Mouse (Mus musculus): Measurements from ENCODE around the gene Rhou. TPM values are rescaled to one million over a fixed set of nuclear protein-coding genes. Genes with fewer than 3 reads are reported as not detected.
A peak's percentile ranks its signal among the peaks of the same experiment; 100 is the strongest.

Rhou gene
- total RNA-seq, 4 experiments from 2014 or later = 46.1 to 56.0 (median 49.3) TPM

GRCm38 (mm10) chr8:123692165-123692962 is 38.6 kb downstream of the Rhou start:
- no peak for DNase-seq (ENCODE audit: low spot score in 2 of 2)

- no peak for DNase-seq (ENCODE audit: low spot score in 2 of 2)
Observed at GRCm38 (mm10) chr8:123696167-123696566, 42.4 kb downstream of the Rhou start.

DNA sequence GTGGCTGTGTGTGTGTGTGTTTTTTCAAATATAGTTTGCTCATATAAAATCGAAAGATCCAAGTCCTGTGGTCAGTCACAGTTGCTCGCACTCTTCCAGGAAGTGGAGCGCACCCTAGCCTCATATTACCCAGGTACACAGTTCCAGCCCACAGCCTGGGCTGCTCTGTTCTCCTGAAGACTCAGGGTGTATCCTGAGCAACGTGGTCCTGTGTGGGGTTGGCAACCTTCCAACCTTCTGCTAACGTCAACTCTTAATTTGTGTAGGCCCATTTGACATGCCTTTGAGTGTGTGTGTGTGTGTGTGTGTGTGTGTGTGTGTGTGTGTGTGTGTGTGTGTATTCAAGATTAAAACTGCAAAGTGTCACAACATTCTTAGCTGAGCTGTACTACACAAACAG is 43.6 kb downstream of the Rhou start:
- no peak for DNase-seq (ENCODE audit: low spot score in 2 of 2)

GRCm38 (mm10) chr8:123700399-123701070 is 46.8 kb downstream of the Rhou start:
- DNase-seq (ENCODE audit: low spot score in 2 of 2) = no peak

- no peak for DNase-seq (ENCODE audit: low spot score in 2 of 2)
Observed at GRCm38 (mm10) chr8:123701952-123702587, 48.3 kb downstream of the Rhou start.

- no peak for DNase-seq (ENCODE audit: low spot score in 2 of 2)
Observed at GRCm38 (mm10) chr8:123705376-123705775, 51.6 kb downstream of the Rhou start.

GRCm38 (mm10) chr8:123707137-123707536 is 53.4 kb downstream of the Rhou start:
- peak in 1 of 2 experiments; percentile 63 for DNase-seq (ENCODE audit: low spot score in 2 of 2)

DNA sequence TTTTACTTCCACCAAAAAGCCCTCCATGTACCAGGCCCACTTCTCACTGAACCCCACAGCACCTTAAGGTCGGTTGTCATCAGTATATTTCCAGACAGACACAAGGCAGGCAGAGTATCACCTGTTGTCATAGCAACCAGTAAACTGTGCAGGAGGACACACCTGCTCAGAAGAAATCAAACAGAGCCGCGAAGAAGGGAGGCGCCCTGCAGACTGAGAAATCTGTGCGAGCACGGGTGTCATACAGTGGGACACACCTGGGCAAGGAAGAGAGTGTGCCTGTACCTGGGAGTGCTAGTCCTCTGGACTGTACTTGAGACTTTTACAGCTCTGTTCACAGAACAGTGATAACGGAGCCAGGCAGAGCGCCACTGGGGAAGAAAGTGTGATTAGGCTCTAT is 55.0 kb downstream of the Rhou start:
- DNase-seq (ENCODE audit: low spot score in 2 of 2) = no peak

- no peak for DNase-seq (ENCODE audit: low spot score in 2 of 2)
Observed at GRCm38 (mm10) chr8:123710335-123710734, 56.6 kb downstream of the Rhou start.

Other genes starting within 250 kb of the Rhou start
- gene Mc1r, start 246.8 kb upstream of the Rhou start, total RNA-seq (2022) = not detected
- gene Tubb3, start 242.5 kb upstream of the Rhou start, total RNA-seq (2022) = 100 to 1,000 TPM; 381 to 406 (median 387) TPM
- gene Def8, start 230.4 kb upstream of the Rhou start, total RNA-seq (2022) = 10 to 100 TPM; 54.1 to 61.0 (median 57.0) TPM
- gene Afg3l1, start 176.0 kb upstream of the Rhou start, total RNA-seq (2022) = 10 to 100 TPM; 25.2 to 33.7 (median 32.5) TPM
- 10 to 100 TPM; 16.0 to 20.3 (median 17.6) TPM for gene Dbndd1, start 138.5 kb upstream of the Rhou start, total RNA-seq (2022)
- 10 to 100 TPM; 20.3 to 31.0 (median 26.1) TPM for gene Gas8, start 135.1 kb upstream of the Rhou start, total RNA-seq (2022)
- gene Rab4a, start 152.1 kb downstream of the Rhou start, total RNA-seq (2022) = 10 to 100 TPM; 42.5 to 47.9 (median 45.1) TPM
- 10 to 100 TPM; 56.8 to 64.8 (median 62.6) TPM for gene Ccsap, start 206.3 kb downstream of the Rhou start, total RNA-seq (2022)
- gene Acta1, start 240.8 kb downstream of the Rhou start, total RNA-seq (2022) = 10 to 100 TPM in 3 of 4 experiments, 1 to 10 TPM in 1; 9.2 to 24.8 (median 18.0) TPM